Mouse (Mus musculus): ENCODE results near the gene Scyl1.
A peak's percentile ranks its signal among the peaks of the same experiment; 100 is the strongest.
"Not testable (repeated sequence)": the region's sequence is repeated elsewhere in the genome, so short reads cannot be mapped to it uniquely, and the experiment has no call there.

Gene Scyl1

DNA sequence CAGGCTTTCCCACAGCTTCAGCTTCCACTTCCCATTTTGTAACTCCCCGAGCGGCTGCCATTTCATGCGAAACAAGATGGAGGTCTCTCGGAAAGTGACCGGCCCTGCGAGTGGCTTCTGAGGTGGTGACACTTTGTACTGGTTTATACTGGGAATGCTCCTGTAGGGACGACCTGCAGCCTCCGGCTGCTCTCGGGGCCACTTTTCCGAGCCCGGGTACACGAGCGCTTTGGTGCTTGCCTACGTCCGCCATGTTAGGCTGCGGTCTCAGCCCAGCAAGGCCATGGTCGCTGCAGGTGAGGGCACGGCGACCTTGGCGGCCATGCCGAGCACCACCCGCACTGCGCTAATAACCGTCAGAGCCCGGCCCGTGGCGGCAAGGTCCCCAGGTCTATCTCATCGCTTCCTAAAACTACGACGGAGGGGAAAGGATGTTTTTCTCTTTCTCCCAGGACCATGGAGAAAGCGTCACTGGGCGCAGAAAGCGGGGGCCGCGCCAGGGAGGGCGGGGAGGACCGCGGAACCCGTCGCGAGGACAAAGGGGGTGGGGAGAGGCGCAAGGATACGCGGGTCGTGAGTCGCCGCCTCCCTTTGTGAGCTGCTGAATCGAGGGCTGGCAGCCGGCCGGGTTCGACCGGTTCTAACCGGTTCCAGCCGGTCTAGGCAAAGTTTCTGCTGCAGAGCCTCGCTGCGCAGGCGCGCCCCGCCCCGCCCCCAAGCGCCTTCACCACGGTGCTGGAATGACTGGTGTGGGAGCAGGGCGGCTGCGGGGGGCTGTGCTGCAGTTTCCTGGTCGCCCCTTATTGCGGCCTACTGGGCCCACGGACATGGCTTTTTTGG lies 32.0 kb upstream of the Scyl1 start:
- peak; percentile 98 for DNase-seq (ENCODE audit: low spot score)

DNA sequence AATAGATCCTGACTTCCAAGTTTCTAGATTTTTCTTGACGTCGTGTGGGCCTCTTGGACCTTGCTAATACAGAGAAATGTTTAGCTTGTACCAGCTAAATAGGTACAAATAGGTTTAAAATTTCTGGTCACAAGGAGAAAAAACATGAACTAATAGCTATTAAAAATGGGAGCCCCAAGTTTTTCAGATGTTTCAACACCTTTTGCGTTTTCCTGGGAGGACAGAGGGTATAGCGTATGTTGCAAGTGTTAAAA lies 31.5 kb upstream of the Scyl1 start:
- DNase-seq (ENCODE audit: low spot score), result no peak

DNA sequence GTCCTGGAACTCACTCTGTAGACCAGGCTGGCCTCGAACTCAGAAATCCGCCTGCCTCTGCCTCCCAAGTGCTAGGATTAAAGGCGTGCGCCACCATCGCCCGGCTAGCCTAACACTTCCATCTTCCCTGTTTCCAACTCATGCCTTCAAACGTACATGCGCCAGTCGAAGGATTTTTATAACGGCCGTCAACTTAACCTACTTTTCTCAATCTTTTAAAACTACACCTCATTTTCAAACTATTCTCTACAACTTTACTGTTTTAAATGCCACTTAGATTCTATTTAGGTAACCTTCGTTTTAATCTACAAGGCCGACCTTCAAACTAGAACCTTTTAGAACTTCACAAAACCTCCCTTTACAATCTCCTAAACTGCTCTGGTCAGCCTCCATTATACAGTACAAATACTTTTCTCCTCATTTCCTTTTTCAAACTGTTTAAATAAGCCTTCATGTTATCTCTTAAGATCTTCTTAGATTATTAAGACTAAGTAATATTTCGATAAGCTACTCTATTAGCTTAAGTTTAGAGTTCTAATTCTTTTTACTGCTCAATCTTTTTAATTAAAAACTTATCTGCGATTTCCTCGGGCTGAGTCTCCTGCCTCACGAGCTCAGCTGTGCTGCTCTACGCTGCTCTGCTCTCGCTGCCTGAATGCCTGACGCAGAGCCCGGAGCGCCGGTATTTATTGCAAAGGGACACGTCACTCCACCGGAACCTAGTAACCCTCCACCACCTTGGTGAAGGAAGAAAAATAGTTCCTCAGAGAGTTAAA lies 31.0 kb upstream of the Scyl1 start:
- peak; percentile 86 for DNase-seq (ENCODE audit: low spot score)

DNA sequence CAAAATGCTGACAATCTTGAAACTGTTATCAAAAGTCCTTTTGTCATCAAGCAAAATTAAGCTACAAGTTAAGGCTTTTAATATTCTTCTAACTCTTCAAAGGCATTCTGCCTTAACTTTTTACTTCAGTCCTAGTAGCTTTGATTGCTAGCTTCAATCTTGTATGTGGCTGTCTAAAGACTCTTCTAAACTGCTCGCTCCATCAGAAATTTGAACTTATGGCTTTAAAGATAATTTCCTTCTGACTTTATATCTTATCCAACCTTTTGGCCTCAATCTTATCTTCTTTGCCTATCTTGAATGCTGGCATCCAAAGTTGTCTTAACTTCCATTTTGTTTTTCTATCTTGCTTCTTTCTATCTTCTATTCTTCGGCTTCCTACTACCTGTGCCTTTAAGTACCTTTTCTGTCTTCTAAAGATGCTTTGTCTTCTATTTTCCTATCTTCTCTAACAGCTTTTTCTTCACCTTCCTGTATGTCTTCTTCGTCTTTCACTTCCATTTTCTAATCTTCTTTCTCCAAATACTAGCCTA lies 30.3 kb upstream of the Scyl1 start:
- no peak for DNase-seq (ENCODE audit: low spot score)

DNA sequence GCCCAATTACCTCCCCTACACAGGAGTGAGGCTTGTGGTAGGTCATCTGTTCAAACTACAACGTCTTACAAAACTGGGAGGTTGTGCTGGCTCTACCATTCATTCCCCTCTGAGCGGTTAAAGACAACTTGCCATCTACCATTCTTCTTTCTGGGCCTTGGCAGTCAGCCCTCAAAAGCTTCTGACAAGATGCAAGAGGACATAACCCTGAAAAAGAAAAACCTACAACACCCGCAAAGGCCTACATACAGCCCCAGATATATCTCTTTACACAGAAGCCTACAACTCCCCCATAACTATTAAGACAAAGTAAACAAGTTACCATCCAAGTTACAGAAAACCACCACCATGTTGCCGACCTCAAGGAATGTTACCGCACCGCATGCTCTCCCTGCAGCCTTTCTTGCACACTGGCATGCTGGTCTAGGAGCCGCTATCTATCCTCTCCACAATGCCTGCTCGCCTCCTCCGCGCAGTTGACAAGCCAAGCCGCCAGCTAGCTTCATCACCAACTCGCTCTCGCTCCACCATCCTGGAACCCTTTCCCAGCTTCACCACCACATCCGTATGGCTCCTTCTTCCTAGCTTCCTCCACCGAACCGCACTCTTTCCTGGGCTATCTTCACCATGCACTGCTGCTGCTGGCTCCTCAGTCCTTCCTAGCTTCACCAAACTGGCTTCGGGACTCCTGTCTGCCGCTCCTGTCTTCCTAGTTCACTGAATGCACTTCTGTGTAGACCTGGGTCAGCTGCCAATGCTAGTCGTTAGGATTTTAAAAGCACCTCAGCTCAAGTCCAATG lies 29.6 kb upstream of the Scyl1 start:
- DNase-seq (ENCODE audit: low spot score), result no peak

DNA sequence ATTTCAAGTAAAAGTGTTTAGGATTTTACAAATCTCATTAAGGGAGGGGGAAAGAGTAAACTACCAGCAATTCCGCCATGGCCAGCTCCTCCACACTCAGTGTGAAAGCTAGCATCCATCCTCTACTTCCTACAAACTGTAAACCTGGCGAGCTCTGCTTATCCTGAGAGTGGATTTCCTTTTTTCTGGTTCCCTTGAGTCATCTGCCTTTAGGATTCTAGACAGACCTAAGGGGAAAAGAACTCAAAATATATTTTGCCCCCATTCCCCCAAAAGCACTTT lies 29.1 kb upstream of the Scyl1 start:
- DNase-seq (ENCODE audit: low spot score), result no peak

DNA sequence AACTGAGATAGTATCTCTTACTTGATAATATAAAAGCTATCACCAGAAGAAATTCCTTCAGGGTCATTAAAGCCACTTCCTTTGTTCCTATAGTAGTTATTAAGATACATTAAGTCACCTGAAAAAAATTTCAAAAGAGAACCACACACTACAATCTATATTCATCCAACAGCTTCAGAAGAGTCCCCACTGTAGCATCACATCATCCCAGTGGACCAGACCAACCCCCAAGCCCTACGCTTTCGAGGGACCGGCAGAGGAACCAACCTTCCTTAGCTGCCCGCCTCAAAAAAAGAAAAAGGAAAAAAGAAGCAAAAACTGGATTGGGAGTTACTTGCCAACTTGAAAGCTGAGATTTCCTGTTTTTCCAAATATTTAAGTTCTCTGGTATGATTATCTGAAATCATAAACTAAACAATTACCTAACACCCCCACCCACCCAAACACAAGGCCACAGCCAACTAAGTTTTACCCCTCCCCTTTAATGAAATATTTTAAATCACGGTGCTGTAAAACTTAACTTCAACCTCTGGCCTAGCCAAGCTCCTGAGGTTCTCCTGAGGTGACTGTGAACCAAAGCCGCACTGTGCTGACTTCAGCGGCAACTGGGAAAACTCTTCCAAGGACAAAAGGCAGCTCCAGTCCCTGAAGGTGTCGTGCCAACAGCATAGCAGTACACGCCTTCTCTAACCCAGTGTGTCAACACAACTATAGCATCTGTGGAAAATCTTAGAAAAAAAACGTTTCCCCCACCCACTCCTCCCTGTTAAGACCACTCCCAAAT lies 28.5 kb upstream of the Scyl1 start:
- no peak for DNase-seq (ENCODE audit: low spot score)

DNA sequence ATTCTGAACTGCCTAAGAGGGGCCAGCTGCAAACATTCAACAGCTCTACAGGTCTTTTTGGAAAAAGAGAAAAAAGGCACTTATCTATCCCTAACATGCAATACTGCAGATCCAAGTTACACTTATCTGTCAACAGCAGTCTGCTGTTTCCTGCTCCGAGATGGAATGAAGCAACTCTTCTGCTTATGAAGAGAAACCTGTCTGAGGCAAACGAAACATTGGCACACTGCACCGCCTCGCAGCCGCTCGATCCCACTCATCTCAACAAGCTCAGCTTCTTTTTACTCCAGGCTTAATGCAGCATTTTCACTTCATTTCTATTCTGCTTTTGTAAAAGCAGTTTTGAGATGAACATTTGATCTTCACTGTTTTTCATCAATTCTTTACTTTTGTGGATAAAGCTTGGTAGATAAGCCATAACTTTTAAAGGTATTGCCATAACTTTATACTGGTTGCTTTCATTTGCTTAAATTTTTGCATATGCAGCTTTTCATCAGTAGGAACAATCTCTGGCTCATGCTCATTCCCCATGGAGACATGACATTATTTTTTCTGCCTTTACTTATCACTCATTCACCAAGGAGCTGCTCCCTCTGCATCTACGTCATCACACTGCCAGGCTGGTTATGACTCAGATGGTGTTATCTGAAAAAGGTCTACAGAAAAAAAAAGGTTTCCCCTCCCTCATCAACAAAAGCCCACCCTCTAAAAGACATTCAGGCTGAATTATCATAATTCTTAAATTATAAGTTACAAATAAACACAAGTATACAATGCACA lies 27.7 kb upstream of the Scyl1 start:
- DNase-seq (ENCODE audit: low spot score), result no peak

DNA sequence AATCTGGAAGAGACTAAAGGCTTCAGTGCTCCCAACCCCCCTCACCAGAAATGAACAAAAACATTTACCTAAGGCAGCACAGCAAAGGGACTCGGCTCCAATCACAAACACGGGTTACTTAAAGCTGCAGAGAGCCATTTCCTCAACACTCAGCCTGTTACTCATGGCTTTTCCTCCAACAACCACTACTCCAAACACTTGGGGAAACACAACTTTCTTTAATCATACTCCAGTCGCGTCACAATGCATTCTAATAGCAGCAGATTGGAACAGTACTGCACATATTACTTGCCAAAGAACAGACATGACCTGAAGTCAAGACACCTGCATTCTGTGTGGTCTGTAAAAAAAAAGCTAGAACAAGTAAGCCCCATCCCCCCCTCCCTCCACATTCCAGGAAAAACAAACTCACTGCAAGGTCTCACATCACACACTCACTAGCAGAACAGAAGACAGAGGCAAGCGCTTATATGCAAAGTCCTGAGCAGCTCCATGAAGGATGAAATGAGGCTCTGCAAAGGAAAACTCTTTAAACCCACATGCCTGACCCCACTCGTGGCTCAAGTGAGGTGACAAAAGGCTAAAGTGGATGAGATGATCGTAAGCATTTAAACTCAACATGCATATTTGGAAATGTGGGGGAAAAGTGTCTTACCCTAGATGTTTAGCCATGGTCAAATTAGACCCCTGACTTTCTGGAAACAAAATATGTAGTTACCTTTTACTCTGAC lies 26.3 kb upstream of the Scyl1 start:
- no peak for DNase-seq (ENCODE audit: low spot score)

DNA sequence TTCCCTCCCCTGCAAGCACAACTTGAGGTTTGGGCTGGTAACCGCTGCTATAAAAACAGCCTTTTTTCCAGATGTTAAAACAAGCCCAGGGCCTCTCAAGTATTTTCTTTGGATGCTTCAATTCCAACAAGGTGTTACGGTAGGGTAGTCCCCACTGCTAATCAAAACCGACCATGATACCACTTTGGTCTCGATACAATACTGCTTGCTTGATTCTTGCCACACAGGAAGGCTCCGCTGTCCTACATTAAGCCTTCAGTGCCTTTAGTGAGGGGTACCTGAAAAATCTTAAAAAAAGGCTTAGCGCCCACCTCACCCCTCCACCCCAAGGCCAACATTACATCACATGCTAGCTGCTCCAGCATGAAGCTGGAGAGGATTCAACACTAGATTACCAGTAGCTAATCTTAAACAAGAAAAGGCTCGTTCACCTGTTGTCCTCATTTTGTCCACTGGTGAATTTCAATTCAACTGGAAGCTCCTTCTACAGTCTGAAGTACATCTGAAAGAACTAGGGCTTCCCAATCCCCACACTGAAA lies 25.4 kb upstream of the Scyl1 start:
- no peak for DNase-seq (ENCODE audit: low spot score)

DNA sequence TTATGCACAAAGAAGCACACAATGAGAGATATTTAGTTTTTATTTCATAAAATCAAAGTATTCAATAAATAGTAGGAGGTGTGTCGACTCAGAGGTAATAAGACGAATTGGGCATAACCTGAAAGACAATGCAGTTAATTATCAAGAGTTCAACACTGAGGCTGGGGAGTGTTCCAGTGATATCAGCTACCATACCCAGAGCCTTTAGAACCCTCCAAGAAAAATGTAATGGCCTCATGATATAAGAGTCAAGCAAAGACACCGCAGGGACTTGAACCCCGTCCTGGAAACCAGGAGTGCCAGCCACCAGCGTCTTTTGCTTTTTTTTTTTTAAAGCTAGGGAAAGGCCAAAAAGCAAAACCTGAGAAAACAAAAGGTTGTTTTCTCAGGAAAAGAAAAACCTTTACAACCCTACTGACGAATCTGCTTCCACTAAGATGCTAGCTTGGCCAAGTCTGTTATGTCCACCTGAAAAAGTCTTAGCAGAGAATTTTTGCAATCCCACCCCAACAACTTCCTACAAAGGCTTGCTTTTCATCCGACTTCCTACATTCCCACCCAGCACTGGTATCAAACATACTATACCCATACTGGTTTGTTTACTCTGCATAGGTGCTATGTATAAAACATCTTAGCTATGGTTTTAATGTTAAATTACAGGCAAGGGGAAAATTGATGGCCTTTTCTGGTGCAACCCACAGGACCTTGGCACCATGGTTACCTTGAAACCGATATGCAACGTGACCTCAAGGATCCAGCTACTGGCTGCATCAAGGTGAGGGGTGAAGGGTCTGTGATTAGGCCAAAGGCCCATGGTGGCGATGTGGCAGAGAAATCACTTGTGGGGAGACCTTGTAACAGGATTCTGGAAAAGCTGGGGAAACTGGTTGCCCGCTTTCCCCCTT lies 24.7 kb upstream of the Scyl1 start:
- DNase-seq (ENCODE audit: low spot score), result no peak

DNA sequence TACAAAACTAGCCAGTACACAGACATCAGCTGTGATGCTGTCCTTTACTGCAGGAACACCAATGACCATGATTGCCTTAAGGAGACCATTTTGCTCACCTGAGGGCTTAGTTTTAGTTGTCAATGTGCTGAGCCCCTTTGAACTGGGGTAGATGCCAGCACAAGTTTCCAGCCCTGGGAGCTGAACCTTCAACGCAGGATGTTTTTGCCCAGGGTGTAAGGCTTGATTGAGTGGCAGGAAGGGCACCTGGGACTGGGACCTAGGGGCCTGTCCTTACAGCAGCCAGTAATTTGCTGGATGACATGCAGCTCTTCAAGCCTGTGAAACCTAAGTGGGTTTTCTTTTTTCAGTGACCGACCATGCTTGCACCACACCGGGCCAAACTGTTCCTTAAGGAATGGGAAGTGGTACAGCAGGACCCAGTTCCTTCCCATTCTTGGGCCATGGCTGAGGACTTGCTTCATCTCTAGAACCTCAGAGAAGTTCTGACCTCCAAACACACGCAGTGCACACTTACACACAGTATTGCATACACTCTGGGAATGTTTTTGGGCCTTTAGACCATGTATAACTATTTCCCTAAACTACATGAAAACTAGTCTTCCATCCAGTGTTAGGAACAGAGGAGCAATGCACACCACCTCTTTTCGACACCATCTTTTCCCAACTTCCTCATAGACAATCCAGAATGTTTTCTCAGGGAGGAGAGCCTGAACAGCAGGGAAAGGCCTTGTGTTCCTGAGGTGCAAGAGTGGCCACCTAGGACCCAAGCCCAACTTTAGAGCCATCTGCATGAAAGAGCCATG lies 23.8 kb upstream of the Scyl1 start:
- no peak for DNase-seq (ENCODE audit: low spot score)

DNA sequence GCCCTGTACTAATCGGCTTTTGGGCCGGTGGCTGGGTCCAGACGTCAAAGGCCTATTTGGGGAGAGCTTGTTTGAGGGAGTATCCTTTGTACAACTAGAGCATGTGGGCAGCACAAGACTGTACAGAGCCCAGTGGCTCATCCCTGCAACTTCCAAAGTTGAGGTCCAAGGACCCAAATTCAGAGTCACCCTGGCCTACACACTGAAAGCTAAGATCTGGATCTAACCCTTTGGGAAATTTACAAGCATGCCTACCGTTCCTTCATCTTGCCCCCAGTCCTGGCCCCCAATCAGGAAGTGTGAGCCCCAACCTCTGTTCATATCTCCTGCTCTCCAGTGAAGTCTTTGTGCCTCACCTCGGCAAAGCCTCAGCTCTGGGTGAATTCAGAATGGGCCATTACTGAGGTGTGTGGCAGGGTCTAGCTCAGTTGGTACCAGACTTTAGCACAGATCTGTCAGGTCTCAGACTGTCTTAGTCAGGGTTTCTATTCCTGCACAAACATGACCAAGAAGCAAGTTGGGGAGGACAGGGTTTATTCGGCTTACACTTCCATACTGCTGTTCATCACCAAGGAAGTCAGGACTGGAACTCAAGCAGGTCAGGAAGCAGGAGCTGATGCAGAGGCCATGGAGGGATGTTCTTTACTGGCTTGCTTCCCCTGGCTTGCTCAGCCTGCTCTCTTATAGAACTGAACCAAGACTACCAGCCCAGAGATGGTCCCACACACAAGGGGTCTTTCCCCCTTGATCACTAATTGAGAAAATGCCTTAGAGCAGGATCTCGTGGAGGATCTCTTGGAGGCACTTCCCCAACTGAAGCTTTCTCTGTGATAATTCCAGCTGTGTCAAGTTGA lies 22.9 kb upstream of the Scyl1 start:
- not testable (repeated sequence) for DNase-seq (ENCODE audit: low spot score)

DNA sequence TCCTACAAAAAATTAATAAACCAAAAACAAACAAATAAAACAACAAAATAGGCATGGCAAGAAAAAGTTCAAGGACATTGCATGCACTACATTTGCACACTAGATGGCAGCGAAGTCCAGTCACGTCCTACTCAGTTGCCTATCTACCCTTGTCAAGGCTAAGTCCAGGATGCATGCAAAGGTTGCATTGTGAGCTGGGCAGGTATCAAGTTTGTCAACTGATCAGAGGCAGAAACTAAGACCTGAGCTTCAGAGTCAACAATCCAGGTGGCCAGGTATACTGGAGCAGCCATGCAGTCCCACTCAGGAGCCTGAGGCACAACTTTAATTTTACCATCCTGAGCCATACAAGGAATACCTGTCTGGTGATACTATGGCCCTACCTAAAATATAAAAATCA lies 21.9 kb upstream of the Scyl1 start:
- peak; percentile 31 for DNase-seq (ENCODE audit: low spot score)

DNA sequence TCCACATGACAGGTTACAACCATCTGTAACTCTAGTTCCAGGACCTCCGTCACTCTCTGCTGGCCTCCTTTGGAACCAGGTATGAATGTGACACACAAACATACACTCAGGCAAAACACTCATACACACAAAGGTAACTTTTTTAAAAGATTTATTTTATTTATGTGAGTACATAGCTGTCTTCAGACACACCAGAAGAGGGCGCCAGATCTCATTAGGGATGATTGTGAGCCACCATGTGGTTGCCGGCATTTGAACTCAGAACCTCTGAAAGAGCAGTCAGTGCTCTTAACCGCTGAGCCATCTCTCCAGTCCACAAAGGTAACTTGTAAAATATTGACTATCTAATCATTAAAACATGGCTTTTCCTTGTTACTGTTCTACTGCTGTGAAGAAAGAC lies 20.1 kb upstream of the Scyl1 start:
- DNase-seq (ENCODE audit: low spot score), result no peak

DNA sequence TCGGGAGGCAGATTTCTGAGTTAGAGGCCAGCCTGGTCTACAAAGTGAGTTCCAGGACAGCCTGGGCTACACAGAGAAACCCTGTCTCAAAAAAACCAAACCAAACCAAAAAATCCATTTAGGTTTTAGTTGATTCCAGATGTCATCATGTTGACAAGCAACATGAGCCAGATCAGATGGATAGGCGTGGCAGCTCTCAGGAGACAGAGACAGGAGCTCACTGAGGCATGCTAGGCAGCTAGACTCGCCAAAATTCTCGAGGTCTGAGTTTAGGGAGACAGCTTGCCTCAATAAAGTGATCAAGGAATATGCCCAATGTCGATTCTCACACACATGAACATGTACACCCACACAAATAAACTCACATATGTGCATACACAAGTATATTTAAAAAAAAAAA lies 17.8 kb upstream of the Scyl1 start:
- no peak for DNase-seq (ENCODE audit: low spot score)

DNA sequence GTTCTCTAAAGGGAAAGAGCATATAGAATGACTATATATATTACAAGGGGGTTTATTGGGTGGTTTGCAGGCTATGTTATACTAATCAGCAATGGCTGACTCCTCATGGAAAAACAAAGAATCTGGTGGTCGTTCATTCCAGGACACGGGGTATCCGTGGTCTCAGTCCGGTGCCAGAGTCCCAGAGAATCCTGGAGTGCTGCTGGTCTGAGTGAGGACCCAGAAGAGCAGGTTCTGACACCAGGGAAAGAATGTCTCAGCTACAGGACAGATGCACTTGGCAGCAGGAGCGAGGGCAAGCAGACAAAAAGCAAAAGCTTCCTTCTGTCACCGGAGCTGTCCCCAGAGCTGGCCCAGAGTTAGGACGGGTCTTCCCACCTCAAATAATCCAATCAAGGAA lies 17.4 kb upstream of the Scyl1 start:
- DNase-seq (ENCODE audit: low spot score), result no peak
